Mouse (Mus musculus) spleen, adult 2 months (tissue): ENCODE measurements around the gene Rrnad1. TPM values are rescaled to one million over a fixed set of nuclear protein-coding genes. Genes with fewer than 3 reads are reported as not detected.

Experiments
- DNase-seq, 2 experiments: peaks; one replicate each; pipeline versions ENCODE4 v3.0.0 to v3.0.0-alpha.2; 2012 to 2021; ENCODE audit warnings: low spot score in 2 of 2, low read depth in 1 of 2
- H3K27ac ChIP-seq: fragments of 200-500 bp; 2 replicates; pipeline ENCODE4 v1.5.1; 2012; ENCODE audit warnings: low read length, inconsistent platforms; ENCODE audit not compliant: insufficient read depth
- H3K27me3 ChIP-seq: fragments of 200-500 bp; 2 replicates; pipeline ENCODE4 v1.6.1; 2012; ENCODE audit warnings: mild to moderate bottlenecking, moderate library complexity, low read length, inconsistent platforms; ENCODE audit not compliant: control insufficient read depth, insufficient read depth
- H3K36me3 ChIP-seq: fragments of 200-500 bp; 2 replicates; pipeline ENCODE4 v1.6.1; 2012; ENCODE audit warnings: mild to moderate bottlenecking, low read length, inconsistent platforms; ENCODE audit not compliant: control insufficient read depth, insufficient read depth
- H3K4me1 ChIP-seq: fragments of 200-500 bp; 2 replicates; pipeline ENCODE4 v1.6.1; 2011; ENCODE audit warnings: inconsistent platforms; ENCODE audit not compliant: control insufficient read depth, insufficient read depth, insufficient read length
- H3K4me3 ChIP-seq: fragments of 200-500 bp; 2 replicates; pipeline ENCODE4 v1.5.1; 2011; ENCODE audit warnings: mild to moderate bottlenecking, inconsistent platforms; ENCODE audit not compliant: insufficient read depth, insufficient read length; ENCODE audit errors: extremely low read depth
- CTCF ChIP-seq: fragments of 200-500 bp; IDR thresholded peaks from 2 replicates; pipeline ENCODE4 v1.5.1; 2011; ENCODE audit warnings: mild to moderate bottlenecking, inconsistent platforms; ENCODE audit not compliant: insufficient read depth, insufficient read length, insufficient replicate concordance; ENCODE audit errors: extremely low read depth
- POLR2A ChIP-seq: fragments of 200-500 bp; IDR thresholded peaks from 2 replicates; pipeline ENCODE4 v1.6.1; 2011; ENCODE audit warnings: low read depth, low read length, inconsistent platforms
- WGBS: fragments of 180-500 bp; shearing (Covaris S2); methylation state at CpG from one replicate; pipeline ENCODE4 v1.1.7; 2018; 5-methylcytosine and 5-hydroxymethylcytosine counted together
- polyA plus RNA-seq: library from polyadenylated mRNA; depleted of rRNA; stranded (reverse); fragments of >200 nt; gene quantifications from 2 replicates; pipeline ENCODE4 v1.2.3, GENCODE M21; 2012

The Rrnad1 gene
- polyA plus RNA-seq, 1 experiment = 35.6 TPM

- H3K27ac ChIP-seq = no peak overlapping the region
- no peak for TF ChIP-seq CTCF
- H3K4me1 ChIP-seq = peaks cover 9% of the 10 kb centered on the region
- H3K36me3 ChIP-seq = no peaks in the 10 kb centered on the region
- no peak for DNase-seq
- H3K4me3 ChIP-seq = no peak overlapping the region
- 66% methylated on average over 8 of the region's 8 CpGs for WGBS
- H3K27me3 ChIP-seq = peaks cover 16% of the 10 kb centered on the region
Observed at GRCm38 (mm10) chr3:87972203-87972664, 41.7 kb upstream of the Rrnad1 start.

GRCm38 (mm10) chr3:87971489-87972202, 41.1 kb upstream of the Rrnad1 start:
- H3K4me1 ChIP-seq = peaks cover 9% of the 10 kb centered on the region
- H3K4me3 ChIP-seq = peak overlapping the region; percentile 20; the same call in 1 of the 2 replicates
- peaks cover 16% of the 10 kb centered on the region for H3K27me3 ChIP-seq
- no peak overlapping the region; the same call in 1 of the 2 replicates for H3K27ac ChIP-seq
- 6% methylated on average over 60 of the region's 60 CpGs for WGBS
- TF ChIP-seq POLR2A = no peak
- TF ChIP-seq CTCF = no peak
- no peaks in the 10 kb centered on the region for H3K36me3 ChIP-seq
- DNase-seq = no peak

- 1% methylated on average over 44 of the region's 44 CpGs for WGBS
- no peak for DNase-seq
- peaks cover 16% of the 10 kb centered on the region for H3K27me3 ChIP-seq
Observed at GRCm38 (mm10) chr3:87970939-87971488, 40.5 kb upstream of the Rrnad1 start, which contains the start of gene Nes. Nes (plus strand) TSS chr3:87971078.

GRCm38 (mm10) chr3:87970184-87970938, 39.8 kb upstream of the Rrnad1 start:
- WGBS = 4% methylated on average over 21 of the region's 21 CpGs
- Histone ChIP-seq H3K36me3 (no peaks in the 10 kb centered on the region), H3K27me3 (peaks cover 16% of the 10 kb centered on the region), H3K4me1 (peaks cover 9% of the 10 kb centered on the region), H3K4me3 (peak overlapping the region; percentile 29; the same call in 1 of the 2 replicates), H3K27ac (no peak overlapping the region)
- TF ChIP-seq CTCF = peak; percentile 52; the same call in 1 of the 2 replicates
- TF ChIP-seq POLR2A = no peak
- DNase-seq = peak; percentile 34 to 36

More at GRCm38 (mm10) chr3:87970939-87971488, 40.5 kb upstream of the Rrnad1 start, which contains the start of gene Nes:
- H3K27ac ChIP-seq = no peak within 1 kb of the TSS; the same call in 1 of the 2 replicates
- peak within 1 kb of the TSS; percentile 29 for H3K4me3 ChIP-seq
- no peak for TF ChIP-seq CTCF
- TF ChIP-seq POLR2A = no peak
- H3K4me1 ChIP-seq = peaks cover 9% of the 10 kb centered on the region
- no peaks in the 10 kb centered on the region for H3K36me3 ChIP-seq

- peak; percentile 37 to 43 for DNase-seq
- peak overlapping the region; percentile 31; the same call in 1 of the 2 replicates for H3K4me3 ChIP-seq
- peaks cover 10% of the 10 kb centered on the region for H3K27me3 ChIP-seq
- no peak overlapping the region for H3K27ac ChIP-seq
- no peaks in the 10 kb centered on the region for H3K36me3 ChIP-seq
- 1% methylated on average over 27 of the region's 27 CpGs for WGBS
- TF ChIP-seq POLR2A = no peak
- TF ChIP-seq CTCF = peak; percentile 73; the same call in 1 of the 2 replicates
- no peaks in the 10 kb centered on the region for H3K4me1 ChIP-seq
Observed at GRCm38 (mm10) chr3:87960586-87961191, 30.2 kb upstream of the Rrnad1 start.

GRCm38 (mm10) chr3:87960191-87960585, 29.7 kb upstream of the Rrnad1 start:
- no peaks in the 10 kb centered on the region for H3K4me1 ChIP-seq
- 50% methylated on average over 10 of the region's 10 CpGs for WGBS
- H3K27me3 ChIP-seq = peaks cover 10% of the 10 kb centered on the region
- no peaks in the 10 kb centered on the region for H3K36me3 ChIP-seq
- TF ChIP-seq POLR2A = no peak
- TF ChIP-seq CTCF = no peak
- no peak overlapping the region for H3K4me3 ChIP-seq
- DNase-seq = no peak
- H3K27ac ChIP-seq = no peak overlapping the region

GRCm38 (mm10) chr3:87959371-87959770, 28.9 kb upstream of the Rrnad1 start:
- TF ChIP-seq CTCF (no peak), POLR2A (no peak)
- Histone ChIP-seq H3K4me1 (no peaks in the 10 kb centered on the region), H3K4me3 (no peak overlapping the region), H3K27ac (no peak overlapping the region), H3K27me3 (peaks cover 10% of the 10 kb centered on the region), H3K36me3 (no peaks in the 10 kb centered on the region)
- 73% methylated on average over 7 of the region's 7 CpGs for WGBS
- no peak for DNase-seq
